Mouse (Mus musculus) neural tube, embryonic 14.5 days (tissue): ENCODE results near the gene Ddx60. TPM values are rescaled to one million over a fixed set of nuclear protein-coding genes. Genes with fewer than 3 reads are reported as not detected.

ENCODE experiments used
- ATAC-seq: fragments of 200-750 bp; cut with Nextera tagmentation; 2 replicates; pipeline ENCODE4 v1.8.0; 2017; ENCODE audit warnings: low read depth, mild to moderate bottlenecking, moderate TSS enrichment, moderate library complexity
- H3K27ac ChIP-seq: fragments of 300-500 bp; sonication (generic); 2 replicates; pipeline ENCODE4 v1.5.1; 2014; ENCODE audit warnings: low read depth, mild to moderate bottlenecking, control low read depth, low read length, moderate library complexity, mixed read lengths
- H3K27me3 ChIP-seq: fragments of 300-500 bp; sonication (generic); 2 replicates; pipeline ENCODE4 v1.6.1; 2014; ENCODE audit warnings: low read length; ENCODE audit not compliant: control insufficient read depth, insufficient read depth
- H3K36me3 ChIP-seq: fragments of 300-500 bp; sonication (generic); 2 replicates; pipeline ENCODE4 v1.6.1; 2014; ENCODE audit warnings: low read length, mixed read lengths; ENCODE audit not compliant: control insufficient read depth, insufficient read depth
- H3K4me1 ChIP-seq: fragments of 300-500 bp; sonication (generic); 2 replicates; pipeline ENCODE4 v1.6.1; 2014; ENCODE audit warnings: low read length; ENCODE audit not compliant: control insufficient read depth, insufficient read depth
- H3K4me2 ChIP-seq: fragments of 300-500 bp; sonication (generic); 2 replicates; pipeline ENCODE4 v1.6.1; 2014; ENCODE audit warnings: mild to moderate bottlenecking, low read depth, low read length, control low read depth
- H3K4me3 ChIP-seq: fragments of 300-500 bp; sonication (generic); 2 replicates; pipeline ENCODE4 v1.5.1; 2014; ENCODE audit warnings: low read depth, low read length, control low read depth, mixed read lengths
- H3K9ac ChIP-seq: fragments of 300-500 bp; sonication (generic); replicated peaks from 2 replicates; pipeline ENCODE4 v1.6.1; 2014; ENCODE audit warnings: low read depth, mild to moderate bottlenecking, control low read depth, low read length, mixed read lengths
- H3K9me3 ChIP-seq: fragments of 300-500 bp; sonication (generic); 2 replicates; pipeline ENCODE4 v1.6.1; 2016; ENCODE audit warnings: low read length; ENCODE audit not compliant: control insufficient read depth
- WGBS: fragments of 180-500 bp; shearing (Covaris S2); extraction: QIAGEN DNeasy Blood & Tissue Kit; methylation state at CpG from one replicate; pipeline ENCODE4 v1.1.7; 2014; 5-methylcytosine and 5-hydroxymethylcytosine counted together
- polyA plus RNA-seq: library from polyadenylated mRNA; unstranded; fragments of >200 nt; fragmentation: Nextera tagmentation; extraction: Ambion mirVana; gene quantifications from 2 replicates; pipeline ENCODE4 v1.2.1, GENCODE M21; 2014

Gene Ddx60
- polyA plus RNA-seq, 1 experiment from 2014 or later, result 0.20 TPM

- Histone ChIP-seq H3K4me1 (no peaks in the 10 kb centered on the region), H3K9me3 (no peaks in the 10 kb centered on the region), H3K9ac (no peak overlapping the region), H3K27ac (no peak overlapping the region), H3K4me2 (no peak overlapping the region), H3K36me3 (no peaks in the 10 kb centered on the region), H3K27me3 (no peaks in the 10 kb centered on the region), H3K4me3 (no peak overlapping the region)
- no peak for ATAC-seq
- WGBS, result 99% methylated on average over 5 of the region's 5 CpGs
Measured at GRCm38 (mm10) chr8:61912817-61913216, 15.1 kb upstream of the Ddx60 start.

GRCm38 (mm10) chr8:61913957-61914356, 13.9 kb upstream of the Ddx60 start:
- Histone ChIP-seq H3K27me3 (no peaks in the 10 kb centered on the region), H3K4me2 (no peak overlapping the region), H3K27ac (no peak overlapping the region), H3K9me3 (no peaks in the 10 kb centered on the region), H3K4me3 (no peak overlapping the region), H3K36me3 (no peaks in the 10 kb centered on the region), H3K9ac (no peak overlapping the region), H3K4me1 (no peaks in the 10 kb centered on the region)
- no peak for ATAC-seq
- 84% methylated on average over 9 of the region's 9 CpGs for WGBS

DNA sequence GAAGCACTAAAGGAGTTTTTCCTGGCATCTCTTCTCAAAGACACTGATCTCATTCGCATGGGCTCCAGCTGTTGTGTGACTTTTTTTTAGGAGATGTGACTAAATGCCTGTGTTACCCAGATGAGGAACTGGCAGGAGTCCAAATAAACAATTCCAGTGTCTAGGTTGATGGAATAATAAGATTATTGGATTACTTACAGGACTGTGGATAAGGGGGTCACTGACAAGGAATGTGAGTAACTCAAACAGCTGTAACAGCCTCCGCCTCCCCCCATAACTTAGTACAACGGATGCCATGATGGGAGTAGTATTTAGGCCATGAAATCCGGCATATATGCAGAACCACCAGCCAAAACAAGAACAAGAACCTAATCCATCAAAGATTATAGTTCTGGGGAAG, 10.6 kb upstream of the Ddx60 start:
- Histone ChIP-seq H3K9ac (no peak overlapping the region), H3K4me1 (no peaks in the 10 kb centered on the region), H3K9me3 (no peaks in the 10 kb centered on the region), H3K4me3 (no peak overlapping the region), H3K36me3 (no peaks in the 10 kb centered on the region), H3K4me2 (no peak overlapping the region), H3K27me3 (no peaks in the 10 kb centered on the region), H3K27ac (no peak overlapping the region)
- ATAC-seq, result no peak
- 87% methylated on average over 4 of the region's 4 CpGs for WGBS

GRCm38 (mm10) chr8:61919145-61919788, 8.6 kb upstream of the Ddx60 start:
- no peak for ATAC-seq
- Histone ChIP-seq H3K4me1 (no peaks in the 10 kb centered on the region), H3K4me3 (no peak overlapping the region), H3K36me3 (no peaks in the 10 kb centered on the region), H3K4me2 (no peak overlapping the region), H3K27ac (no peak overlapping the region), H3K9ac (no peak overlapping the region), H3K27me3 (no peaks in the 10 kb centered on the region), H3K9me3 (no peaks in the 10 kb centered on the region)
- 81% methylated on average over 2 of the region's 2 CpGs for WGBS

DNA sequence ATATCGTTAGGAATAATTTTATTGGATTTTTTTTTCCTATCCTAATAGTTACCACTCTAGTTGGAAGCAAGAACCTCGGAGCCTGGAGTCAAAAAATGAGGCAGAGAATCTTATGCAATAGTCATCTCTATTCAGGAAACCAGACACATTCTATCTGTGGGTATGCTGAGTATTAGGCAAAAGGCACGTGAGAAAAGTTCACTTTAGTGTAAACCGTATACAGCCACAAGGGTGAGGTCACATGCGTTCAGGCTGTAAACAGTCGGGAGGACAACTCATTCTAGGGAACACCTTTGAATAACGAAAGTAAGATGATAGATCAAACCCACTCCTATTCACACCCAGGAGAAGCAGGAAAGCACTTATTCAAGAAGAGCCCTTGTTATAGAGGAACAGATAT, 7.5 kb upstream of the Ddx60 start:
- H3K27me3 ChIP-seq, result no peaks in the 10 kb centered on the region
- H3K4me1 ChIP-seq, result no peaks in the 10 kb centered on the region
- 83% methylated on average over 7 of the region's 7 CpGs for WGBS
- no peak overlapping the region for H3K4me2 ChIP-seq
- no peaks in the 10 kb centered on the region for H3K36me3 ChIP-seq
- no peak overlapping the region for H3K9ac ChIP-seq
- no peak overlapping the region for H3K4me3 ChIP-seq
- no peaks in the 10 kb centered on the region for H3K9me3 ChIP-seq
- ATAC-seq, result no peak
- no peak overlapping the region for H3K27ac ChIP-seq

- Histone ChIP-seq H3K27ac (no peak overlapping the region), H3K4me2 (no peak overlapping the region), H3K4me1 (no peaks in the 10 kb centered on the region), H3K36me3 (no peaks in the 10 kb centered on the region), H3K9me3 (no peaks in the 10 kb centered on the region), H3K9ac (no peak overlapping the region), H3K4me3 (no peak overlapping the region), H3K27me3 (no peaks in the 10 kb centered on the region)
- WGBS, result 85% methylated on average over 10 of the region's 10 CpGs
- no peak for ATAC-seq
Measured at GRCm38 (mm10) chr8:61921454-61922054, 6.3 kb upstream of the Ddx60 start.

DNA sequence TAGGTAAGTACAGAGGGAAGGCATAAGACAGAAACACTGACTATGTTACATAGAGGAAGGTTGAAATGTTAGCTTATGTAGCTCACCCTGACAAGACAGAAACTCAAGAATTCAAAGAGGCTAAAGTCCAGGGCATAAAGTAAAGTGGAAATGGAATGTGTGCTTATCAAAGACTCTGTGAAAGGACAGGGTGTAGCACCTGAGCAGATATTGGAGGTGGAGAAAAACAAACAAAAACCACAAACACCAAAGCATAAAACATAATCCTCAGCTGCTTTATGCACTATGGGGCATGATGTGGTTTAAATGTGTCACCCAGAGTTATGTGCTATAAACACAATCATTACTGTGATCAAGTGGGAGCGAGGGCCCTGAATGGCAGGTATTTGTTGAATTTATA, 3.4 kb upstream of the Ddx60 start:
- Histone ChIP-seq H3K4me2 (no peak overlapping the region), H3K4me3 (no peak overlapping the region), H3K27me3 (no peaks in the 10 kb centered on the region), H3K4me1 (no peaks in the 10 kb centered on the region), H3K9me3 (no peaks in the 10 kb centered on the region), H3K36me3 (no peaks in the 10 kb centered on the region), H3K9ac (no peak overlapping the region), H3K27ac (no peak overlapping the region)
- ATAC-seq, result no peak
- 77% methylated on average over 1 of the region's 1 CpGs for WGBS

DNA sequence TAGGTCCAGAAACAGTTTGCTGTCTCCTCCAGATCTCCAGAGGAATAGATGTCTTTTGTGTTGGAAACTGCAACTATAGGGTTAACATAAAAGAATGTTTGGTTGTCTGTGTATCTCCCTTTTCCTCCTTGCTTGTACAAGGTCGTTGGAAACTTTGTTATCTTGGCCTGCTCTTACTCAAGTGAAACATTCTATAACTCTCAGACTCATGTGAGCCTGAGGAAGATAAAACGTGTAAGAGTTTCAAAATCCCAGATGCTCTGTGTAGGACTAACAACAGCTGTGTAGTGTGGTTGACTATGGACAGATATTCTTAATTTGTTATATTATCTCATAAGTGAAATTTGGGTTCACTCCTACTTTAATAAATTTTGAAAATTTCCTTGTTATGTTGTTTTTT, 5.4 kb downstream of the Ddx60 start:
- WGBS, result 47% methylated on average over 2 of the region's 2 CpGs
- ATAC-seq, result no peak
- no peak overlapping the region for H3K4me3 ChIP-seq
- no peaks in the 10 kb centered on the region for H3K4me1 ChIP-seq
- H3K27ac ChIP-seq, result no peak overlapping the region
- no peak overlapping the region for H3K4me2 ChIP-seq
- H3K9me3 ChIP-seq, result no peaks in the 10 kb centered on the region
- no peaks in the 10 kb centered on the region for H3K27me3 ChIP-seq
- H3K36me3 ChIP-seq, result no peaks in the 10 kb centered on the region
- H3K9ac ChIP-seq, result no peak overlapping the region

GRCm38 (mm10) chr8:61937576-61937975, 9.7 kb downstream of the Ddx60 start:
- Histone ChIP-seq H3K9ac (no peak overlapping the region), H3K4me3 (no peak overlapping the region), H3K27me3 (no peaks in the 10 kb centered on the region), H3K4me2 (no peak overlapping the region), H3K9me3 (no peaks in the 10 kb centered on the region), H3K36me3 (no peaks in the 10 kb centered on the region), H3K4me1 (no peaks in the 10 kb centered on the region), H3K27ac (no peak overlapping the region)
- ATAC-seq, result no peak
- 82% methylated on average over 2 of the region's 2 CpGs for WGBS
